Comparison of ENCODE assay signal across 11 mouse cellular contexts in genomic region chr5:119835053-119835867, GRCm38 (mm10). TPM values are rescaled to one million over a fixed set of nuclear protein-coding genes. Genes with fewer than 3 reads are reported as not detected.
DNase-seq lines count a peak whose midpoint lies in the region; ATAC-seq lines count a peak whose summit lies in the region.
"Had no signal": no experiment of that assay in that cellular context is flagged by ENCODE, and none has a peak within 500 bp of the region (broad histone marks: within the 10 kb centered on the region; RNA-seq: fewer than 3 reads in every experiment).

No protein-coding gene starts in this region.

- no peaks in the 10 kb centered on the region for H3K9me3 ChIP-seq in hindbrain, embryonic 10.5 days
- no peaks in the 10 kb centered on the region for H3K9me3 ChIP-seq in hindbrain, embryonic 13.5 days
- no peaks in the 10 kb centered on the region for H3K9me3 ChIP-seq in heart, embryonic 14.5 days (ENCODE audit: control insufficient read depth, low read length)

- H3K4me3 ChIP-seq in hindbrain, embryonic 10.5 days = no peak overlapping the region
- no peak overlapping the region for H3K4me3 ChIP-seq in hindbrain, embryonic 13.5 days
- peak overlapping the region; percentile 65 for H3K4me3 ChIP-seq in heart, embryonic 14.5 days (ENCODE audit: control insufficient read depth in 1 of 2, insufficient read depth in 1 of 2, low read depth in 1 of 2, low read length in 2 of 2)
- H3K4me3 ChIP-seq: left cerebral cortex, adult 2 months; myocyte had no signal

- H3K9ac ChIP-seq in hindbrain, embryonic 13.5 days = no peak overlapping the region
- peak overlapping the region; percentile 89 for H3K9ac ChIP-seq in heart, embryonic 14.5 days (ENCODE audit: low read length)

- WGBS in hindbrain, embryonic 10.5 days = under 1% methylated on average over 30 of the region's 30 CpGs
- WGBS in hindbrain, embryonic 13.5 days = under 1% methylated on average over 30 of the region's 30 CpGs
- WGBS in heart, embryonic 14.5 days = 1% methylated on average over 30 of the region's 30 CpGs

- H3K4me1 ChIP-seq in hindbrain, embryonic 10.5 days (replicated peaks) = peaks cover 13% of the 10 kb centered on the region; the same call in 1 of the 2 replicates
- no peaks in the 10 kb centered on the region; the same call in 1 of the 2 replicates for H3K4me1 ChIP-seq in hindbrain, embryonic 13.5 days (replicated peaks)
- H3K4me1 ChIP-seq in heart, embryonic 14.5 days (ENCODE audit: control insufficient read depth in 2 of 2, insufficient read depth in 2 of 2, low read length in 2 of 2) = peaks cover 13 to 17% of the 10 kb centered on the region in 2 experiments

- DNase-seq in hindbrain, embryonic 10.5 days (ENCODE audit: low spot score) = peak; percentile 58
- DNase-seq in thymus, postnatal 4 days = peak; percentile 7
- DNase-seq in thymus, postnatal 36 days = no peak
- DNase-seq: cerebellum, adult 2 months had no signal

- ATAC-seq in hindbrain, embryonic 13.5 days (ENCODE audit: low FRiP score) = no peak
- ATAC-seq in heart, embryonic 14.5 days (ENCODE audit: insufficient number of reproducible peaks, insufficient read depth, low FRiP score, low read depth) = peak; percentile 20; the same call in 1 of the 2 replicates
- ATAC-seq in inflammation-experienced regulatory T-cells, adult 6 months = no peak
- no peak for ATAC-seq in CD4-positive, CD25-positive, alpha-beta regulatory T cell, adult 4 months
- ATAC-seq in megakaryocyte progenitor cell, adult 5-6 weeks (replicated peaks; ENCODE audit: poor library complexity) = no peak

- H3K27ac ChIP-seq in hindbrain, embryonic 10.5 days = no peak overlapping the region
- no peak overlapping the region for H3K27ac ChIP-seq in hindbrain, embryonic 13.5 days
- peak overlapping the region; percentile 89 to 90 for H3K27ac ChIP-seq in heart, embryonic 14.5 days (replicated peaks in 1 of 2; ENCODE audit: control insufficient read depth in 1 of 2, insufficient read depth in 1 of 2, low read depth in 2 of 2, low read length in 2 of 2)
- H3K27ac ChIP-seq: left cerebral cortex, adult 2 months had no signal

- peaks cover 100% of the 10 kb centered on the region for H3K27me3 ChIP-seq in hindbrain, embryonic 10.5 days (ENCODE audit: insufficient read depth, poor library complexity, severe bottlenecking)
- peaks cover 100% of the 10 kb centered on the region for H3K27me3 ChIP-seq in hindbrain, embryonic 13.5 days
- 0 out of 2 replicates have a peak, but pooled peaks cover 3% of the 10 kb centered on the region for H3K27me3 ChIP-seq in heart, embryonic 14.5 days (ENCODE audit: control insufficient read depth, insufficient read depth, low read length)

- no peak overlapping the region for H3K4me2 ChIP-seq in hindbrain, embryonic 13.5 days
- H3K4me2 ChIP-seq in heart, embryonic 14.5 days (ENCODE audit: low read length) = peak overlapping the region; percentile 66

- H3K36me3 ChIP-seq in hindbrain, embryonic 10.5 days = no peaks in the 10 kb centered on the region
- H3K36me3 ChIP-seq in hindbrain, embryonic 13.5 days = no peaks in the 10 kb centered on the region
- H3K36me3 ChIP-seq in heart, embryonic 14.5 days (ENCODE audit: control insufficient read depth, insufficient read depth, low read length) = no peaks in the 10 kb centered on the region; the same call in 1 of the 2 replicates

RNA-seq across cellular contexts. Expression of gene Tbx5, which starts 2.8 kb away (rescaled TPM):
- polyA plus RNA-seq in hindbrain, embryonic 10.5 days (2016; fragmentation: Nextera tagmentation; extraction: Ambion mirVana) = not detected in 2 replicates
- polyA plus RNA-seq in hindbrain, embryonic 13.5 days (2015; fragmentation: Nextera tagmentation; extraction: Ambion mirVana) = not detected in 2 replicates
- polyA plus RNA-seq in heart, embryonic 14.5 days (2014; fragmentation: Nextera tagmentation; extraction: Ambion mirVana) = 33.1 and 39.2 TPM in 2 replicates
- polyA plus RNA-seq in inflammation-experienced regulatory T-cells, adult 6 months (2017; shearing (Covaris generic)) = not detected
- not detected for polyA plus RNA-seq in CD4-positive, CD25-positive, alpha-beta regulatory T cell, adult 4 months (2017; shearing (Covaris generic))
- total RNA-seq in megakaryocyte progenitor cell, adult 5-6 weeks (2015) = not detected in 2 replicates
- total RNA-seq in megakaryocyte progenitor cell, adult 5-6 weeks (2017) = not detected in 2 replicates
- total RNA-seq: left cerebral cortex, adult 2 months had no signal
- polyA plus RNA-seq: cerebellum, adult 2 months; myocyte had no signal

Comparison
In these comparisons a context has a peak if more than half of its experiments do, and no peak if none do; other contexts are left out.
1. DNase-seq: peak in hindbrain, embryonic 10.5 days (single experiment) and thymus, postnatal 4 days (single experiment); none in thymus, postnatal 36 days (0 of 2).
2. H3K27ac ChIP-seq: peak in heart, embryonic 14.5 days (2 of 2); none in hindbrain, embryonic 10.5 days (single experiment) and hindbrain, embryonic 13.5 days (single experiment).
3. H3K4me3 ChIP-seq: peak in heart, embryonic 14.5 days (2 of 2); none in hindbrain, embryonic 10.5 days (single experiment) and hindbrain, embryonic 13.5 days (single experiment).
4. RNA of gene Tbx5, which starts 2.8 kb away (polyA plus RNA-seq): 33.1 to 39.2 TPM in heart, embryonic 14.5 days; not detected in hindbrain, embryonic 10.5 days, not detected in hindbrain, embryonic 13.5 days, not detected in inflammation-experienced regulatory T-cells, adult 6 months and not detected in CD4-positive, CD25-positive, alpha-beta regulatory T cell, adult 4 months; every median in the first group is over 10 times any median in the second.